Mouse (Mus musculus) spleen, embryonic (tissue): ENCODE data around the gene Gm4792.

Experiments used
- CTCF ChIA-PET: fragments of 350-600 bp; sonication (Branson Sonifier 250); formaldehyde crosslinking; loops from one replicate; lab custom pipeline; 2022; lab: Charles Lee

Gene Gm4792

DNA sequence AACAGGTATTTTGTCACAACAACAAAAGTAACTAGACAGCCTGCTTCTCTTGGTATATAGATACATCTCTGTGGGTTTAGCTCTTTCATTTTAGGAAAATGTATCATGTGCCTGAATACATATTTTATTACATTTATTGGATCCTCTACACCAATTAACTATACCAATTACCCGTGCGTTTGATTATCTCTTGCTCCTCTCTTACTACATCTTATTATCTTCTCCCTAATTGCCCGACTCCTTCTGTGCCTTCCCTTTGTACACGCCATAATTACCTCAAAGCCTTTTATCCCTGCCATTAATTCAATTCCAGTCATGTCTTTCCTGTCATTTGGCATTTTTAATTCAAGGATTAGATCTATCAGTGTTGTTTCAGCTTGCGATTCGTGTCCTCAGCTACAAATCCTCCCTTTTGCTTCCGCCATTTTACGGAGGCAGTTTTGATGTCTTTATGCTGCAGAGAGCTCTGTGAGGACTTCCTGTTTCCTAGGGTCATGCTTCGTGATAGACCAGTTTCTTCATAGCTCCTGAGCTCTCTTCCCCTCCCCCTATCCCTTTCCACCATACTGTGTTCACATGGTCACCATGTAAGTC, 5.7 kb upstream of the Gm4792 start:
- CTCF ChIA-PET: no interaction called here

DNA sequence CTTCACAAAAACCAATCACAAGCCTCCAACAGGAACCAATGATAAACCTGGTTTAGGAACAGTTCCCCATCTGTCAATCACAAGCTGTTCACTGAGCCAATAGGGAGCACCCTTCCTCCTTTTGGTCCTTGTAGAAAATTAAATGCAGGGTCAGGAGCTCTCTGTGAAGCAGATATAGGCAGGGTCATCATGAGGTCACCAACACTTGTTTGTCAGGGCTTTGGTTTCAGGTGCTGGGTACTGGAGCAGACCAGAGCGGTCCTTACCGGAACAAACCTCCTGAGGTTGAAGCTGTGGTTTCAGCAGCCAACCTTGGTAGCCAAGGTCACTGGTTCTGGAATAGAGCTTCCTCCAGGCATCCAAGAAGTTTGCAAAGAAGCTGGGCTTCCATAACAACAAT, 798 bp upstream of the Gm4792 start:
- CTCF ChIA-PET: no interaction called here

DNA sequence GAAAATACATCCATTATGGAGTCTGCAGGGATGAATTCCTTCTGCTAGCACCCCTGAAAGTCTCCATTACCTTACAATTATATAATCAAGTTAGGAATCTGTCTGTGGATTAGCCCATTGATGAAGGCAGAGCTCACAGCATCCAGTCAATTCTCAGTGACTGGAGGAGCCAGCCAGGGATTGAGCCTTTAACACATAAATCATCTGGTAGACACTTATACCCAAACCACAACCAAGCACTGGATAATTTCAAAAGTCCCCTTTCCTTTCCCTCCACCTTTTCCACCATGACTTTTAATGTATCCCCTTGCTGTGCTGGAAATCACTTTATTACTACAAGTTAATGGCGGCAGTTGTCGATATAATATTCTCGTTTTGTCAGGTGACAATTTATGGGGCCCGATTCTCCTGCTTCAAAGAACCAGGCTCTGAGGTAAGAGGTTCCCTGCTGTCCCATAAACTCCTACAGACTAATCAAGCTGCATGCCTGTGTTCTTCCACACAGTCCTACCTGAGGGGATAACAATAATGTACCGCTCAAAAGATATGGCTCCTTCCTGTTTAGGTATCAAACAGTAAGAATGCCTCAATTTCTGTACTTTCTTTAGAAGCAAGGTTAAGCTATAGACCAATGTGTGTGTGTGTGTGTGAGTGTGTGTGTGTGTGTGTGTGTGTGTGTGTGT, 2.4 kb downstream of the Gm4792 start:
- CTCF ChIA-PET: no interaction called here

DNA sequence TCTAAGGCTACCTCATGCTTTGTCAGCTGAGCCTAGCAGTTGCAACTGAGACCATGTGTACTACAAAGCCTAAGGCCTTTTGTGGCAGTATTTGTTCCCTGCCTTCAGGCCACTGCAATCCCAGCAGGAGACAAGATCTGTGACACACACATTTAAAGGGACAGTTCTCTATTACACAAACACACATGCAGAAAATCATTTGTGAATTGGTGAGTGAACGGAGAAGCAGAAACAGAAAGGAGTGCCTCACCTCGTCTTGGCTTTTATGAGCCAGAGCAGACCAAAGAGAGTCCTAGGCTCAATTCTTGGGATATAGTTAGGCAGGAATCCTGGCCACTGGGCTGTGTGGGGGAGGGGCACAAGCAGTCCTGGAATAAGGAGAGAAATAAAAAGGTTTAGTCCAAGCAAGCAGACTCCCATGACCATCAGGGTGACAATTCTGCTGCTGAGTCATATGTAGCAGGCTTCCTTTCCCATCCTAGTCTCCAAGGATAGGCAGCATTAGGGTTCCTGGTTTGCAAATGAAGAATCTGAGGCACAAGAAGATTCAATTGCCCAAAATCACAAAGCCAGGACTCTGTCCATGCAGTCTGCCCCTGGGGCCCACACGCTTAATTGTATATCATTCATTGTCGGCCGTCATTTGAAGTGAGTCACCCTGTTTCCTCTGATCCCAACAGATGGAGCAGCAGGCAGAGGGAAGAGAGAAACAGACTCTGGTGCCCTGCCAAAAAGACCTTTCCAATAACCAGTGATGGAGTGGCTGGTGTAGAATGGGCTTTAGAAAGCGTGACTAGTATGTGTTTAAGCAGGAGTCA, 3.4 kb downstream of the Gm4792 start:
- CTCF ChIA-PET: no interaction called here

DNA sequence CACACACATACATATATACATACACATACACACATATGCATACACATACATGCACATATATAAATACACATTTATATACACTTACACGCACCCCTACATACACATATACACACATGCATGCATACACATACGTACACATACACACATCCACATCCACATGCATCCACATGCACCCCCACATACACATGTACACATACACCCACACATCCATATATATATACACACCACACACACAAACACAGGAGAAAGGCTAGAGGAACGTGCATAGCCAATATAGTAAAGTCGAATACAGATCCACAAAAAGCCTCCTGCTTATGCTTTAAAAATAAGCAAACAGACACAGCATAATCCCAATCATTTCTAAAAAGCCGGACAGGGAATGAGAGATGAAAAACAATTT, 4.1 kb downstream of the Gm4792 start:
- CTCF ChIA-PET: no interaction called here

DNA sequence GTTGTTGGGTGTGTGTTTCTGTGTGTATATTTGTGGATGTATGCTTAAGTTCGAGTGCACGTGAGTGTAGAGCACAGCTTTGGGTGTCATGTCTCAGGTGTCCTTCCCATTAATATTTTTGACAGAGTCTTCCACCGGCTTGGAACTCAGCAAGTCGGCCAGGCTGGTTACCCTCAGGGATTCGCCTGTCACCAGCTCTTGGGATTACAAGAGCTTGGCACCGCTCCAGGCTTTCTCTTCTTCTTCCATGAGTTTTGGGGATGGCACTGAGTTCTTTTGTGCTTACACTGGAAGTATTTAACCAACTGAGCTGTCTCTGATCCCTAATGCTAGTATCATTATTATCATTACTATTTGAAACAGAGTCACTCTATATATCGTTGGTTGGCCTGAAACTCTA, 15.7 kb downstream of the Gm4792 start:
- CTCF ChIA-PET: no interaction called here

DNA sequence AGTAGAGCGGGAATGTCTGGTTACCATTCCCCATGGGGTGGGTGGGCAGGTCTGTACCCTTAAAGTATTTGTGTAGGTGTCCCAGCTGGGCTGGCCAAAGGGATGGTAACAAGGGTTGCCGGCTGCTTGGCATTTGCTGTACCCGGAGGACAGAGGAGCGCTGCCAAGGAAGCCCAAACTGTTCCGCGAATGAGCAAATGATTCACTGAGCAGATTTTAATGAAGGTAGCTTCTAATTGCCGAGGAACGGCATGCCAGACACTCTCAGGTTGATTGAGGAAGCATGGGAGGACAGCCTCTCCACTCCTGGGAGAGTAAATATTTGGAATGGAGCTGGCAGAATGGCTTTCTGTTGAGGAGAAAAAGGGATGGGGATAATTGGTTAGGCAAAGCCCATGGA, 16.3 kb downstream of the Gm4792 start:
- CTCF ChIA-PET: no interaction called here

DNA sequence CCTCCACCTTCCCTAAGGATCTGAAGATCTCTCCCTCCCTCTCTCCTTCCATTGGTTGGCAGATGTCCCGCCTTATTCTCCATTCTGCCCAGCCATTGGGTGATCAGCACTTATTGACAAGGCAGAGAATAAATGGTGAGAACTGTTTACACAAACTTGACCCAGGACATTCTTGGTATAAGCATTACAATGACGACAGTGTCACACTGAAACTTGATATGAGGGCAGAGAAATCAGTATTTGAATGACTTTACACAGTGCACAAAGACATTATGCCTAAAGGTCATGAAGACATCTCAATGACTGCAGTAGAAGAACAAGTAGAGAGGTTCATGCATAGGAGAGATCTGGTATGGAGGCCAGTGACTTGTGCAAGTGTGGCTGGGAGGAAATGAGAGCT, 22.0 kb downstream of the Gm4792 start:
- CTCF ChIA-PET: no interaction called here

DNA sequence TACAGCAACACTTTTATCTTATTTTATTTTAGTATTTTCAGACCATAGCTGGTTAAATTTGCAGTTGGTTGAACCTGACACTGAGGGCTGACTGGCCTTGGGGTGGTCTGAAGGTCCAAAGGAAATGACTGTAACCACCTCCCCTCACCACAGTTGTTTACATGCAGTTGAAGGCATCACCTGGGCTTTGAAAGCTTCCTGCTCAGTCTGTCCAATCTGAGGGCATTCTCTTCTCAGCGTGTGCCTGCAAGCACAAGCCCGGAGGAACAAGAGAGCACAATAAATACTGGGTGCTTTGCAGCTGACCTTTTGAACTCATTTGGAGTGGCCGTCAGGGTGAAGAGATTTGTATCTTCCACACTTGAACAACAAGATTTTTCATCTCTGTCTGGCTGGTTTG, 23.2 kb downstream of the Gm4792 start:
- CTCF ChIA-PET: no interaction called here

DNA sequence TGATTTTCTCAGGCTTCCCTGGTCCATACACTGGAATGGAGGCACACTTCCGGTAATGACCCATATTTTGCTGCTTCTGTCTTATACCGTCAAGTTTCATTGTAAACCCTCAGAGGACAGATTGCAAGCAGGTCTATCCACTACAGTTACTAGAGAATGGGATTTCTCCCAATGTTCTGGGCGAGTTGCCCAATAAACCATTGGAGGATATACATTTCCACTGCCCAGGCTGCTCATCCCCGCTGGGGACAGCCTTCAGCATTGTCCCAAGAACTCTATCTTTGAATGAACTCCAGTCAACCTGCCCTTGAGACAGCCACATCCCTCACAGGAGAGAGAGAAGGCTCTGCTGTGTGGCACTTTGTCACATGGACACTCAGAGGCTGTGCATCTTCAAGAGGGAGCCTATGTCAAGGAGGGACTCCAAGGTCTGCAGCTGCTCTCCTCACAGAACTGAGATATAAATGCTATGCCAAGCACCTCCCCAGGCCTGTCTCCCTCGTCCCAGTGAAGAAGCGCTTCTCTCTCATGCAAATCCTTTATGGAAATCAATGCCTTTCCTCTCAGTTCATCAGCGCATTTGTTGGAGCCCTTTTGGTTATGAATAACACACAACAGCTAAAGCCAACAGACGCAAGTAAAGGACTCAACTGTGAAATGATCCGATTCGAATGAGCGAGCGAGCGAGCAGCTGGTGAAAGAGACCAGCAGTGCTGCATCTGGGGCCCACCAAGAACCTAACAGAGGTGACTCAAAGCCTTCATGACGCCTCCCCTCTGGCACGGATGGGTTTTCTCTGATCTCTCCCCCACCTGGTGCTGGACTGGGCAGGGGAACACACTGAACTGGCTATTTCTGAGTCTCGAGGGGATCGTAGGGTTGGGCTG, 32.6 kb downstream of the Gm4792 start:
- CTCF ChIA-PET: no interaction called here

DNA sequence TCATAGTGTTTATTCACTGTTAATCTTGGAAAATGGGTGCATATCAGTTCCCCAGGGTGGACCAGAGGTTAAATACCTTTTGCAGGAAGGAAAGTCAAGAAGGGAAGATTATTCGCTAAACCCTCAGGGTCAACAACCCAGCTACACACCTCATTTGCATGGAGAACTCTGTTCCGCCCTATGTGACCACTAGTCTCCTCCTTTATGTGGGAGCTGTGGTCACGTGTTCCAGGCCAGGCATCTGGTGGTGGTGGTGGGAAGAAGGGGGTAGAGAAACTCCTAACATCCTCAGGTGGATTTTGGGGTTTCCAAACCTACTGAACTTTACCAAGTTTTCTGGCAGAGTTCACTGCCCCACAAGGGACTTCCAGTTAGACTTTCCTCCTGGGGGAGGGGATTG, 35.3 kb downstream of the Gm4792 start:
- CTCF ChIA-PET: no interaction called here

DNA sequence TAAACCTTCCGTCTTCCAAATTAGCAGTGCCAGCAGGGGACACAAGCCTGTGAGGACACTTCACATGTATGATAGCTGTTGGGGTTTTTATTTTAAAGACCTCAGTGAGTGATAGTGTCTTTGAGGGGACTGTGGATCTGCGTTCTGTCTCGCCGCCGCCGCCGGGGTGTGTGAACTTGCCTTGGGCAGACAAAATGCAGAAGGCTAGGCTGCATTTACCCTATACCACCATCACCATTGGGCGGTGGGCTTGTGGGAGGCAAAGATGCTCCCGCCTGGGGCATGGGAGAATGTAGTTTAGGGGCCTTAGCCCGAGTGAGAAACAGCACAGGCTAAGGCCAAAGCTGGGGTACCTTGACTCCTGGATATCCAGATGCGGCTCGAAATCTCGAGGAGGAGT, 35.9 kb downstream of the Gm4792 start:
- CTCF ChIA-PET: no interaction called here

DNA sequence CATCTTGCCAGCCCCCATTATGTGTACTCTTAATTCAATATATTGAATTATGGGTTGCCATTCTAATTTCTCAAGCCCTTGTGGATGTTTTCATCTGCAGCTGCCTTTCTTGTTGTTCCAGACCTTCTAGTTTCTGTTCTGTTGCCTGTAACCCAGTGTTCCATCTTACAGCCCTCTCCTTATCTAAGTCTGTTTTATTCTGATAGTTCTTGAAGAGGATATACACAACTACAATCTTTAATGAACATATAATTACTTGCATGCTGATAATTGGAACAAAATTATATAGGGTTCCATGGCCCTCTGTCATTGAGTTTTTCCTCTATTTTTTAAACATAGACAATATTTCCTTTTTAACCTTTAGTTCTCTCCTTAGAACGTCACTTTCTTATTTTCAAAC, 38.0 kb downstream of the Gm4792 start:
- CTCF ChIA-PET: no interaction called here

DNA sequence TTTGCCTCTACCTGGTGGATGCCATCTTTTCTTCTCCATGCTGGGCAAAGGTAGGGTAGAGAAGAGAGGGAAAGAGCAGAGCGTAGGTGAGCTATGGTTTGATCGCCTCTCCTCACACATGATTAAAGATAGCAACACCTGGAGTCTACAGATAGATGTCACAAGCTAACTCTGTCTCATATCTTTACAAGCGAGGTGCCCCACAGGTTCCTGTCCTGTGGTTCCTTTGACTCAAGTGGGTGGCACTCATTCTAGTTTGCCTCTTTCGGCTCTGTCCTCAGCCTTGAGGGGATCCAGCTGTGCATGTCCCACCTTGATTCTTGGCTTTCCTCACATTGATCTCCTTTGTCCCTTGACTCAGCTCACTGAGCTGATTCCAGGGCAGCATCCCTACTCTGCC, 42.0 kb downstream of the Gm4792 start:
- CTCF ChIA-PET: no interaction called here

DNA sequence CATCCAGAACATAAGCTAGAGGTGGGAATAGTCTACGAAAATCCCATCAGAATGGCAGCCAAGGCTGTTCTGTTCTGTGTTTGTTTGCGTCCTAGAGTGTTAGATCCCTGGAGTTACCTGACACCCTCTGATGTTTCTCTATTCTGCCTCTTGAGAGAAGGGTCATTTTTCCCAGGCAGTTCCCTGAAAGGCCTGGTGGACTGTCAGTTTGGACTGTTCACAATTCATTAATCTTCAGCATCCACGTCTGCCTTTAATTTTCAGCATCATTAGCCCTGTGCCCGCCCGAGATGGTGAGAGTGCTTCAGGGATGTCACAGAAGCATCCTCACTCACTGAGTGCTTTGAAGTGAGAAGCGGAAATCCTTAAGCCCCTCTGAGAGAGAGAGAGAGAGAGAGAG, 42.8 kb downstream of the Gm4792 start:
- CTCF ChIA-PET: no interaction called here

DNA sequence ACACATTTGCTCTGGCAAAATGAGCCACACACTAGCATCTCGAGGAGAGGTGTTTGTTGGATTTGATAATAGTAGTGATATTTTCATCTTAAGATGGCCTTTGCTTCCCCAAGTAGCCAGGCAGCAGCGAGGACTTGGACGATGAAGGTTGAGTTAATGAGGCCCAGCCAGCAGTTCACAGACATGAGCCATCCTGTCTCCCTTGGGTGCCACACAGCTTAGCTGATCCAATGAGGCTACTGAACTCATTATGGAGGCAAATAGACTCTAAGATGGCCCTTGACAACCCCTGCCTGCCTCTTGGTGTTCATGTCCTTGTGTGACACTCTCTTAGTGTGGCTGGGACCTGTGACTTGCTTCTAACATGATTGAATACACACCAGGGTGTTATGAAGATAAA, 43.7 kb downstream of the Gm4792 start:
- CTCF ChIA-PET: no interaction called here

DNA sequence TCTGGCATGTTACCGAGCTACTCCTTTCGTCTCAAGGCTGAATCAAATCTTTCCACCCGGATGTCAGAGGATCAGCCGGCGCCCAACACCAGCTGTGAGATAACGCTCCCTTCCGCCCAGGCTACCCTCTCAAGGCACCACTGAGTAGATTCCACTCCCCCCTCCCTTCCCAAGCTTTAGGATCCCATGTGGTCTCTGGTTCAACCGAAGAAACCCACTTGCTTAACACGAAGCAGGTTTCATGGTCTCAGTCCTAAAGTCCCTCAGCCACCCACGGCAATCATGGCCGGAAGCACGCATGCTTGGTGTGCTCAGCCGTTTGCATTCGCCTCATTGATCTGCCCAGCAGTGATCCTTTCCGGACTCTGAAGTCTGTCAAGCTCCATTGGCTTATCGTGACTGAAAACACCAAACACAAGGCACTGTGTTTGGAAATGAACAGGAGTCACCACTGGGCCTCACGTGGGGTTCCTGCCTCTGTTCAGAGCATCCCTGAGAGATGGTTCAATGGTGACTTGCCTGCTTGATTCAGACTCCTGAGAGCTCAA, 45.2 kb downstream of the Gm4792 start:
- CTCF ChIA-PET: no interaction called here

DNA sequence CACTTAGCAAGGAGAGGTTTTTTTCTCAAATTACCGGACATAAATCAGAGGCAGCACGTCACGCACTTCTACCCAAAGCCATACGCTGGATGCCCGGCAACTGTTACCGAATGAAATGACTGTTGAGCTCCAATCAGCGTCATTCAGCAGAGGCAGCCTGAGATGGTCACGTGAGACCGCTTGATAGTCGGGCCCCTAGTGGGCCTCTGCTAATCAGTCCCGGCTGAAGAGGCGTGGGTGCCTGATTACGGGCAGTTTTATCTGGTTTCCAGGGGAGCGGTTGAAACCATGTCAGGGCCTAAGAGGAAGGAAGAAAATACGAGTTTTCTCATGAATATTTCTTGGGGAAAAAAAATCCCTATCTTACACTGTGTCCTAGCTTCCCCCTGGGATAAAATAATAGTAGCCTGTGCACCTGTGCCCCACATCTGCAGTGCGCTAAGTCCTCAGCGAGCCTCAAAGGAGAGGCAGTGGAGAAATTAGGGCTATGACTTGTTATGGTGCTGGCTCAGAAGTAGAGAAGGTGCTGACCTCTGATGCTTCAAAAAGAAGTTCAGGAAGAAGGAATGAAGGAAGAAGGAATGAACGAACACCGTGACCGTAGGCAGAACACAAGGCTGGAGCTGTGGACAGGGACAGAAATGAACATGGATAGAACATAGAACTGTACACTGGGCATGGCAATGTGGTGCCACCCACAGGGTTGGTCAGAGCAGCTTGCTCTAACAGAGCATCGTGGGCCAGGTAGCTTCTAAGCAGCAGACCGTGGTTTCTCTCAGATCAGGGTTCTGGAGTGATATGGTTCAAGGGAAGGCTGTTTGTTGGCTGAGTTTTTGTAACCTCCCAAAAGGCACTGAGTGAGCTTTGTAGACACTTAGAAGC, 48.7 kb downstream of the Gm4792 start:
- CTCF ChIA-PET: interaction anchor here (0.7 kb wide), 1 partner anchor 967 kb away, joined by 4 read pairs; no protein-coding TSS in a partner anchor

DNA sequence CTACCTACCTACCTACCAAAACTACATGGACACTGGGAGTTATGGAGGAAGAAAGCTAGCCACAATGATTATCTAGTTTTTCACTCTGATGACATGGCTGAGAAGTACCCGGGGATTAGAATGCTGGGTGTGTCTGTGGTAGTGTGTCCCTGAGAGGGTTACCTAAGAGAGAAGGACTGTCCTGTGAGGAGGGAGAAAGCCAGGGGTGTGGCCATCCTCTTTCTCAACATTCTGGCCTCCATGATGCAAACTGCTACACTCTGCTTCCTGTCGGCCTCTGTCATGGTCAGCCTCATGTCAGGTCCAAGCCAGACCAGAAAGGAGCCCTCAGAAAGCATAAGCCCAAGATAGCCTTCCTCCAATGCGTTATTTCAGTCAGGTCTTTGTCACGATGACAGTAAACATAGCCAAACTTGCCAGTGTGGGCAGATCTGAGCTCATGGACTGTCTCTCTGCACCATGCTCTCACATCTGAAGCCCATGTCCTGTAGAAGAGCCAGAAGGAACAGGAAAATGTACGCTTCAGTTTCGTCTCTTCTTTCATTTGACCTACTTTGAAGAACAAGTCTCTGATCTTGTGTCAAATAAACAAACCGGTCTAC, 50.7 kb downstream of the Gm4792 start:
- CTCF ChIA-PET: no interaction called here
